8 mouse cellular contexts compared by ENCODE assay signal in the genomic region with DNA sequence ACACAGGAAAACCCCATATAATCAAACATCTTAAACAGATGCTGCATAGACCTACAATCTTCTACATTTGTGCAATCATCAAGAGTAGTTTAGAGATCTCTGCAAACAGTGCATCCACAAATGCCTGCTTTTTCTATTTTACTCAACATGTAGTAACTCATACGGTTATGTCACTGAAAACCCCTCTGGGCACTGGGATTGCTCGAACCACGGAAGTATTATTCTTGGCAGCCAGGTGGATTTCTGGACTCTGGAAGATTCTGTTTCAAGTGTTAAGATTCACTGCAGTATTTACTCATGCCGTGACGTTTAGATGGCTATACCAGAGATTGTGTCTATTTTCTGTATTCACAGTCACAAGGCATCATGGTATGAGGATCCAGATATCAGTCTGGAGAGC.
DNase-seq lines count a peak whose midpoint lies in the region; ATAC-seq lines count a peak whose summit lies in the region.

No protein-coding gene starts in this region.

- peaks cover 28% of the 10 kb centered on the region for H3K4me1 ChIP-seq in kidney, embryonic 16.5 days (ENCODE audit: insufficient read depth, low read length)
- H3K4me1 ChIP-seq in embryonic facial prominence, embryonic 14.5 days (ENCODE audit: control insufficient read depth, insufficient read depth, low read length) = peaks cover 26% of the 10 kb centered on the region
- H3K4me1 ChIP-seq in intestine, embryonic 14.5 days (replicated peaks; ENCODE audit: control insufficient read depth, insufficient read depth, low read length) = peaks cover 12% of the 10 kb centered on the region; the same call in 1 of the 2 replicates
- peaks cover 28% of the 10 kb centered on the region for H3K4me1 ChIP-seq in neural tube, embryonic 12.5 days

- peak overlapping the region; percentile 81 for H3K4me3 ChIP-seq in kidney, embryonic 16.5 days (ENCODE audit: low read length)
- peak overlapping the region; percentile 78 for H3K4me3 ChIP-seq in embryonic facial prominence, embryonic 14.5 days (ENCODE audit: low read depth, low read length)
- peak overlapping the region; percentile 67 for H3K4me3 ChIP-seq in intestine, embryonic 14.5 days (ENCODE audit: low read depth, low read length)
- H3K4me3 ChIP-seq in neural tube, embryonic 12.5 days = peak overlapping the region; percentile 74

- peak overlapping the region; percentile 91 for H3K4me2 ChIP-seq in kidney, embryonic 16.5 days (replicated peaks; ENCODE audit: low read depth, low read length)
- H3K4me2 ChIP-seq in embryonic facial prominence, embryonic 14.5 days (ENCODE audit: low read depth, low read length) = peak overlapping the region; percentile 81
- peak overlapping the region; percentile 83 for H3K4me2 ChIP-seq in intestine, embryonic 14.5 days (ENCODE audit: low read length)
- peak overlapping the region; percentile 90 for H3K4me2 ChIP-seq in neural tube, embryonic 12.5 days (replicated peaks)

- no peaks in the 10 kb centered on the region for H3K36me3 ChIP-seq in kidney, embryonic 16.5 days (ENCODE audit: insufficient read depth, low read length)
- H3K36me3 ChIP-seq in embryonic facial prominence, embryonic 14.5 days (ENCODE audit: control insufficient read depth, insufficient read depth, low read length) = no peaks in the 10 kb centered on the region
- H3K36me3 ChIP-seq in intestine, embryonic 14.5 days (ENCODE audit: control insufficient read depth, insufficient read depth, low read length) = no peaks in the 10 kb centered on the region
- H3K36me3 ChIP-seq in neural tube, embryonic 12.5 days = no peaks in the 10 kb centered on the region

- H3K27ac ChIP-seq in kidney, embryonic 16.5 days (ENCODE audit: low read length) = no peak overlapping the region
- H3K27ac ChIP-seq in embryonic facial prominence, embryonic 14.5 days (replicated peaks; ENCODE audit: low read depth, low read length) = 0 out of 2 replicates have a peak overlapping the region, but pooled peaks have one; percentile 96
- no peak overlapping the region for H3K27ac ChIP-seq in intestine, embryonic 14.5 days (ENCODE audit: low read depth)
- H3K27ac ChIP-seq in neural tube, embryonic 12.5 days = peak overlapping the region; percentile 23; the same call in 1 of the 2 replicates

- H3K27me3 ChIP-seq in kidney, embryonic 16.5 days (ENCODE audit: insufficient read depth, low read length) = no peaks in the 10 kb centered on the region
- no peaks in the 10 kb centered on the region for H3K27me3 ChIP-seq in embryonic facial prominence, embryonic 14.5 days (replicated peaks; ENCODE audit: control insufficient read depth, insufficient read depth, low read length)
- no peaks in the 10 kb centered on the region for H3K27me3 ChIP-seq in intestine, embryonic 14.5 days (replicated peaks; ENCODE audit: control insufficient read depth, insufficient read depth, low read length)
- no peaks in the 10 kb centered on the region; the same call in 1 of the 2 replicates for H3K27me3 ChIP-seq in neural tube, embryonic 12.5 days (replicated peaks)

- H3K9ac ChIP-seq in kidney, embryonic 16.5 days (replicated peaks; ENCODE audit: low read length) = peak overlapping the region; percentile 91; the same call in 1 of the 2 replicates
- H3K9ac ChIP-seq in embryonic facial prominence, embryonic 14.5 days (ENCODE audit: low read depth, low read length) = peak overlapping the region; percentile 83; the same call in 1 of the 2 replicates
- no peak overlapping the region; the same call in 1 of the 2 replicates for H3K9ac ChIP-seq in intestine, embryonic 14.5 days (ENCODE audit: low read length)
- peak overlapping the region; percentile 86 for H3K9ac ChIP-seq in neural tube, embryonic 12.5 days

- ATAC-seq in kidney, embryonic 16.5 days (ENCODE audit: low FRiP score, low TSS enrichment) = no peak
- no peak for ATAC-seq in embryonic facial prominence, embryonic 14.5 days (ENCODE audit: low read depth)
- ATAC-seq in intestine, embryonic 14.5 days (replicated peaks; ENCODE audit: low FRiP score, low TSS enrichment, low read depth) = no peak
- no peak for ATAC-seq in neural tube, embryonic 12.5 days (ENCODE audit: low FRiP score, low read depth)
- ATAC-seq in monocyte, adult 5-6 weeks (replicated peaks; ENCODE audit: insufficient number of reproducible peaks, low FRiP score, low TSS enrichment, poor library complexity, severe bottlenecking) = no peak

- H3K9me3 ChIP-seq in kidney, embryonic 16.5 days (ENCODE audit: low read length) = no peaks in the 10 kb centered on the region
- H3K9me3 ChIP-seq in embryonic facial prominence, embryonic 14.5 days (ENCODE audit: control insufficient read depth, low read length) = no peaks in the 10 kb centered on the region
- H3K9me3 ChIP-seq in intestine, embryonic 14.5 days (ENCODE audit: control insufficient read depth, low read length) = no peaks in the 10 kb centered on the region
- H3K9me3 ChIP-seq in neural tube, embryonic 12.5 days = no peaks in the 10 kb centered on the region

- 9% methylated on average over 5 of the region's 5 CpGs for WGBS in kidney, embryonic 16.5 days
- 16% methylated on average over 5 of the region's 5 CpGs for WGBS in embryonic facial prominence, embryonic 14.5 days
- WGBS in intestine, embryonic 14.5 days = 57% methylated on average over 5 of the region's 5 CpGs
- WGBS in neural tube, embryonic 12.5 days = 58% methylated on average over 5 of the region's 5 CpGs

- no peak for DNase-seq in kidney, postnatal 4 days
- peak; percentile 35 for DNase-seq in embryonic facial prominence, embryonic 14.5 days (ENCODE audit: low spot score)
- no peak for DNase-seq in intestine, embryonic 14.5 days (ENCODE audit: low spot score)
- DNase-seq in layer of hippocampus, postnatal 10 days (ENCODE audit: low spot score in 2 of 2) = no peak
- DNase-seq in urinary bladder, postnatal 4 days (ENCODE audit: low spot score in 2 of 2) = no peak

Comparison
In these comparisons a context has a peak if more than half of its experiments do, and no peak if none do; other contexts are left out.
1. H3K27ac ChIP-seq: peak in embryonic facial prominence, embryonic 14.5 days (single experiment) and neural tube, embryonic 12.5 days (single experiment); none in kidney, embryonic 16.5 days (single experiment) and intestine, embryonic 14.5 days (single experiment).
2. Peak in every context shown above with its lines, with median percentiles within 50 percentile points of each other: H3K4me2 ChIP-seq and H3K4me3 ChIP-seq.